Mouse (Mus musculus): Measurements from ENCODE around the gene Spata32. TPM values are rescaled to one million over a fixed set of nuclear protein-coding genes. Genes with fewer than 3 reads are reported as not detected.

Gene Spata32
- polyA plus RNA-seq (2014; fragmentation: Illumina TruSeq; extraction: RNeasy Lipid Tissue Mini Kit (QIAGEN cat#74804); ENCODE audit: low replicate concordance), result not detected

GRCm38 (mm10) chr11:103217790-103218516 lies at the start of gene Spata32:
Gene Spata32, minus strand, starts transcription at chr11:103218432.

GRCm38 (mm10) chr11:103267346-103268219 lies 49.4 kb upstream of the Spata32 start, which contains the start of gene Map3k14:
Gene Map3k14, minus strand, starts transcription at chr11:103267472.

GRCm38 (mm10) chr11:103208458-103208857 lies 9.8 kb downstream of the Spata32 start, which contains the start of gene 1700023F06Rik:
Gene 1700023F06Rik, minus strand, starts transcription at chr11:103208558.

GRCm38 (mm10) chr11:103170494-103171285 lies 47.5 kb downstream of the Spata32 start, which contains the start of gene Fmnl1:
Gene Fmnl1, plus strand, starts transcription at chr11:103171107.

Other genes starting within 250 kb of the Spata32 start
- gene Nmt1, start 190.2 kb downstream of the Spata32 start, polyA plus RNA-seq (2014; fragmentation: Illumina TruSeq; extraction: RNeasy Lipid Tissue Mini Kit (QIAGEN cat#74804); ENCODE audit: low replicate concordance), result 7.2 TPM
- gene Dcakd, start 190.1 kb downstream of the Spata32 start, polyA plus RNA-seq (2014; fragmentation: Illumina TruSeq; extraction: RNeasy Lipid Tissue Mini Kit (QIAGEN cat#74804); ENCODE audit: low replicate concordance), result 3.3 TPM
- not detected for gene Plcd3, start 116.8 kb downstream of the Spata32 start, polyA plus RNA-seq (2014; fragmentation: Illumina TruSeq; extraction: RNeasy Lipid Tissue Mini Kit (QIAGEN cat#74804); ENCODE audit: low replicate concordance)
- gene Acbd4, start 116.8 kb downstream of the Spata32 start, polyA plus RNA-seq (2014; fragmentation: Illumina TruSeq; extraction: RNeasy Lipid Tissue Mini Kit (QIAGEN cat#74804); ENCODE audit: low replicate concordance), result 7.1 TPM
- 34.2 TPM for gene Hexim1, start 102.2 kb downstream of the Spata32 start, polyA plus RNA-seq (2014; fragmentation: Illumina TruSeq; extraction: RNeasy Lipid Tissue Mini Kit (QIAGEN cat#74804); ENCODE audit: low replicate concordance)
- gene Hexim2, start 86.0 kb downstream of the Spata32 start, polyA plus RNA-seq (2014; fragmentation: Illumina TruSeq; extraction: RNeasy Lipid Tissue Mini Kit (QIAGEN cat#74804); ENCODE audit: low replicate concordance), result 0.82 TPM
- gene Fmnl1, start 47.3 kb downstream of the Spata32 start, polyA plus RNA-seq (2014; fragmentation: Illumina TruSeq; extraction: RNeasy Lipid Tissue Mini Kit (QIAGEN cat#74804); ENCODE audit: low replicate concordance), result not detected
- gene 1700023F06Rik, start 9.9 kb downstream of the Spata32 start, polyA plus RNA-seq (2014; fragmentation: Illumina TruSeq; extraction: RNeasy Lipid Tissue Mini Kit (QIAGEN cat#74804); ENCODE audit: low replicate concordance), result not detected
- not detected for gene Map3k14, start 49.0 kb upstream of the Spata32 start, polyA plus RNA-seq (2014; fragmentation: Illumina TruSeq; extraction: RNeasy Lipid Tissue Mini Kit (QIAGEN cat#74804); ENCODE audit: low replicate concordance)
- gene Arhgap27, start 145.3 kb upstream of the Spata32 start, polyA plus RNA-seq (2014; fragmentation: Illumina TruSeq; extraction: RNeasy Lipid Tissue Mini Kit (QIAGEN cat#74804); ENCODE audit: low replicate concordance), result 1.1 TPM
- 1.1 TPM for gene Plekhm1, start 194.3 kb upstream of the Spata32 start, polyA plus RNA-seq (2014; fragmentation: Illumina TruSeq; extraction: RNeasy Lipid Tissue Mini Kit (QIAGEN cat#74804); ENCODE audit: low replicate concordance)

Measured in small intestine, adult 10 weeks (tissue).